Mouse (Mus musculus) kidney, adult 9 months (tissue): Measurements from ENCODE around the gene Per2.

Experiments used
- DNase-seq: peaks from one replicate; pipeline ENCODE4 v3.0.0; 2022

Per2 gene

GRCm38 (mm10) chr1:91380453-91381090 lies 78.6 kb downstream of the Per2 start:
- DNase-seq, result peak; percentile 83

- DNase-seq, result no peak
Observed at GRCm38 (mm10) chr1:91373414-91373835, 85.7 kb downstream of the Per2 start.

- DNase-seq, result no peak
Observed at GRCm38 (mm10) chr1:91370055-91370454, 89.1 kb downstream of the Per2 start.

- DNase-seq, result no peak
Observed at GRCm38 (mm10) chr1:91369408-91369807, 89.7 kb downstream of the Per2 start.

GRCm38 (mm10) chr1:91367295-91367694 lies 91.8 kb downstream of the Per2 start:
- no peak for DNase-seq

GRCm38 (mm10) chr1:91366215-91367108 lies 92.7 kb downstream of the Per2 start, which contains the start of gene Erfe:
Erfe (plus strand) TSS chr1:91366430.
- DNase-seq, result peak; percentile 61
